Mouse (Mus musculus) bone marrow, adult 2 months (tissue): ENCODE measurements around the gene Acyp1.

Experiments
- CTCF ChIP-seq: fragments of 200-500 bp; IDR thresholded peaks from 2 replicates; pipeline ENCODE4 v1.5.1; 2011; ENCODE audit warnings: low read length, control low read depth; ENCODE audit not compliant: control insufficient read depth, insufficient read depth
- POLR2A ChIP-seq: fragments of 200-500 bp; IDR thresholded peaks from 2 replicates; pipeline ENCODE4 v1.6.1; 2011; ENCODE audit warnings: low read depth, mild to moderate bottlenecking, control low read depth, low read length, borderline replicate concordance; ENCODE audit not compliant: control insufficient read depth

DNA sequence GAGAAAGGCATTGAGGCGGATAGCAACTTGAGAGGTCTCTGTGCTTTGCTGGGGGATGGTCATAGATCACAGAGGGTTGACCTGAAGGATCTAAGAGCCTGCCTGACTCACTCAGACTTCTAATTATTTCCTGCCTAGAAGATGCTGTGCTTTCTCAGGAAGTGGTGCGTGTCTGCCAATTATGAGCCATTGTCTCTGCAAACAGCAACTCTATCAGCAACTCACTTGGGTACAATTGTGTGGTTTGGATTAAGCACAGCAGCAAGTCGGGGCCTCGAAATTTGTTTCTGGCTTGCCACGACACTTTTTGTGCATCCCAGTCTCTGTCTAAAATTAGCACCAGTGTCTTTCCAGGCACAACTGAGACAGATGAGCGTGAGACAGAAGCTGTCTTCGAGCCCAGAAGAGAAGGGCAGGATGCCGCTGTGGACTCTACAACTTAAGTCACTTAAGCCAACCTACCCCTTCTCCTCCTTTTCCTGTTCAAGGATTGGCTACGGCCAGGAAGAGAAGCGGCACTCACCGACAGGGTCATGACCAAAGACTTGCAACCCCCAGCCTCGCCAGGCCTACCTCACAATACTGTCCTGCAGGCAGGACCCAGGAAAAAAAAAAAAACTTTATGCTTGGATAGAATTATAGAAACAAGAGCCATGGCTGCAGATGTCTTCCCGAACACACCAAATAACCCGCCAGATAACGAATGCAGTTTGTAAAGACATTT is 60.2 kb downstream of the Acyp1 start:
- no peak for TF ChIP-seq POLR2A
- TF ChIP-seq CTCF = no peak
